Mouse (Mus musculus): ENCODE results near the gene Slc37a3. TPM values are rescaled to one million over a fixed set of nuclear protein-coding genes. Genes with fewer than 3 reads are reported as not detected.

Slc37a3 gene
- polyA plus RNA-seq, 2 experiments = 42.8 to 62.6 TPM

- no peak for DNase-seq (ENCODE audit: low spot score)
- no peak overlapping the region for H3K27ac ChIP-seq (replicated peaks; ENCODE audit: low read depth, low read length)
- H3K9ac ChIP-seq (ENCODE audit: low read depth, low read length, severe bottlenecking) = no peak overlapping the region
- no peaks in the 10 kb centered on the region for H3K27me3 ChIP-seq (ENCODE audit: control insufficient read depth, insufficient read depth, low read length)
- no peaks in the 10 kb centered on the region for H3K4me1 ChIP-seq (ENCODE audit: control insufficient read depth, insufficient read depth, low read length)
- 90% methylated on average over 12 of the region's 12 CpGs for WGBS
- ATAC-seq (ENCODE audit: low FRiP score, low read depth) = no peak
- no peak for TF ChIP-seq POLR2A (IDR thresholded peaks at IDR 0.05; ENCODE audit: borderline replicate concordance, extremely low read depth, insufficient read depth, insufficient read length)
- no peaks in the 10 kb centered on the region for H3K36me3 ChIP-seq (ENCODE audit: control insufficient read depth, insufficient read depth, low read length)
- H3K9me3 ChIP-seq (ENCODE audit: control insufficient read depth, low read length) = no peaks in the 10 kb centered on the region
- no peak overlapping the region for H3K4me3 ChIP-seq (replicated peaks; ENCODE audit: low read length)
- no peak overlapping the region for H3K4me2 ChIP-seq (replicated peaks; ENCODE audit: low read depth, low read length, severe bottlenecking)
Observed at GRCm38 (mm10) chr6:39314461-39314860, 63.0 kb downstream of the Slc37a3 start.

GRCm38 (mm10) chr6:39311786-39312185, 65.7 kb downstream of the Slc37a3 start:
- no peaks in the 10 kb centered on the region for H3K9me3 ChIP-seq (ENCODE audit: control insufficient read depth, low read length)
- DNase-seq (ENCODE audit: low spot score) (no peak), ATAC-seq (ENCODE audit: low FRiP score, low read depth) (no peak)
- H3K4me2 ChIP-seq (replicated peaks; ENCODE audit: low read depth, low read length, severe bottlenecking) = no peak overlapping the region
- no peaks in the 10 kb centered on the region for H3K4me1 ChIP-seq (ENCODE audit: control insufficient read depth, insufficient read depth, low read length)
- H3K36me3 ChIP-seq (ENCODE audit: control insufficient read depth, insufficient read depth, low read length) = no peaks in the 10 kb centered on the region
- H3K27ac ChIP-seq (replicated peaks; ENCODE audit: low read depth, low read length) = no peak overlapping the region
- H3K9ac ChIP-seq (ENCODE audit: low read depth, low read length, severe bottlenecking) = no peak overlapping the region
- H3K27me3 ChIP-seq (ENCODE audit: control insufficient read depth, insufficient read depth, low read length) = no peaks in the 10 kb centered on the region
- H3K4me3 ChIP-seq (replicated peaks; ENCODE audit: low read length) = no peak overlapping the region
- 90% methylated on average over 3 of the region's 3 CpGs for WGBS
- TF ChIP-seq POLR2A (IDR thresholded peaks at IDR 0.05; ENCODE audit: borderline replicate concordance, extremely low read depth, insufficient read depth, insufficient read length) = no peak

- no peak for DNase-seq (ENCODE audit: low spot score)
- no peak overlapping the region for H3K4me3 ChIP-seq (replicated peaks; ENCODE audit: low read length)
- no peaks in the 10 kb centered on the region for H3K9me3 ChIP-seq (ENCODE audit: control insufficient read depth, low read length)
- no peak overlapping the region for H3K9ac ChIP-seq (ENCODE audit: low read depth, low read length, severe bottlenecking)
- H3K4me1 ChIP-seq (ENCODE audit: control insufficient read depth, insufficient read depth, low read length) = no peaks in the 10 kb centered on the region
- H3K4me2 ChIP-seq (replicated peaks; ENCODE audit: low read depth, low read length, severe bottlenecking) = no peak overlapping the region
- ATAC-seq (ENCODE audit: low FRiP score, low read depth) = peak; percentile 52; the same call in 1 of the 2 replicates
- H3K36me3 ChIP-seq (ENCODE audit: control insufficient read depth, insufficient read depth, low read length) = no peaks in the 10 kb centered on the region
- no peak for TF ChIP-seq POLR2A (IDR thresholded peaks at IDR 0.05; ENCODE audit: borderline replicate concordance, extremely low read depth, insufficient read depth, insufficient read length)
- no peak overlapping the region; the same call in 1 of the 2 replicates for H3K27ac ChIP-seq (replicated peaks; ENCODE audit: low read depth, low read length)
- WGBS = 24% methylated on average over 6 of the region's 6 CpGs
- H3K27me3 ChIP-seq (ENCODE audit: control insufficient read depth, insufficient read depth, low read length) = no peaks in the 10 kb centered on the region
Observed at GRCm38 (mm10) chr6:39304371-39304874, 73.1 kb downstream of the Slc37a3 start.

DNA sequence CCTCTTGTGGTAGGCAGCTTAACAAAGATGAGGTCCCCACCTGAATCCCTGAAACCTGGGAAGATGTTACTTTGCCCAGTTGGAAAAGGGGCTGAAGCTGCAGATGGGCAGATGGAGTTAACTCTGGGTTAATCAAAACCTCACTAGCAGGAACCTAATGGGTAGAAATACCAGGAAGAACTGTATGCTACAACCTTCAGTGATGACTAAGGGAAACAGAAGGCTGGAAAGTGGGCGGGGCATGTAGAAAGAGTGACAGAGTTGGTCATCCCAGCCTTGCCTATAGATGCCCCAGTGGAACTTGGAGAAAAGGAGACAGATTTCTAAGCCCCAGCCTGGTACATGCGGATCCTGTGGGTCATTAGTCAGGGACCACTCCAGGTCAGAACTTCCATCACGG, 76.0 kb downstream of the Slc37a3 start:
- TF ChIP-seq POLR2A (IDR thresholded peaks at IDR 0.05; ENCODE audit: borderline replicate concordance, extremely low read depth, insufficient read depth, insufficient read length) = no peak
- Histone ChIP-seq H3K36me3 (ENCODE audit: control insufficient read depth, insufficient read depth, low read length) (no peaks in the 10 kb centered on the region), H3K4me1 (ENCODE audit: control insufficient read depth, insufficient read depth, low read length) (peaks cover 3% of the 10 kb centered on the region; the same call in 1 of the 2 replicates), H3K27me3 (ENCODE audit: control insufficient read depth, insufficient read depth, low read length) (no peaks in the 10 kb centered on the region), H3K4me3 (replicated peaks; ENCODE audit: low read length) (no peak overlapping the region), H3K27ac (replicated peaks; ENCODE audit: low read depth, low read length) (no peak overlapping the region), H3K9me3 (ENCODE audit: control insufficient read depth, low read length) (no peaks in the 10 kb centered on the region), H3K9ac (ENCODE audit: low read depth, low read length, severe bottlenecking) (no peak overlapping the region), H3K4me2 (replicated peaks; ENCODE audit: low read depth, low read length, severe bottlenecking) (no peak overlapping the region)
- no peak for DNase-seq (ENCODE audit: low spot score)
- no peak for ATAC-seq (ENCODE audit: low FRiP score, low read depth)
- WGBS = 80% methylated on average over 3 of the region's 3 CpGs

GRCm38 (mm10) chr6:39297079-39297478, 80.4 kb downstream of the Slc37a3 start:
- Histone ChIP-seq H3K36me3 (ENCODE audit: control insufficient read depth, insufficient read depth, low read length) (no peaks in the 10 kb centered on the region), H3K27me3 (ENCODE audit: control insufficient read depth, insufficient read depth, low read length) (no peaks in the 10 kb centered on the region)

More at GRCm38 (mm10) chr6:39297079-39297478, 80.4 kb downstream of the Slc37a3 start:
- Histone ChIP-seq H3K9me3 (ENCODE audit: control insufficient read depth, low read length) (no peaks in the 10 kb centered on the region), H3K4me3 (replicated peaks; ENCODE audit: low read length) (no peak overlapping the region), H3K9ac (ENCODE audit: low read depth, low read length, severe bottlenecking) (no peak overlapping the region), H3K4me2 (replicated peaks; ENCODE audit: low read depth, low read length, severe bottlenecking) (no peak overlapping the region), H3K27ac (replicated peaks; ENCODE audit: low read depth, low read length) (no peak overlapping the region), H3K4me1 (ENCODE audit: control insufficient read depth, insufficient read depth, low read length) (peaks cover 13% of the 10 kb centered on the region)
- WGBS = 92% methylated on average over 6 of the region's 6 CpGs
- DNase-seq (ENCODE audit: low spot score) = no peak
- no peak for ATAC-seq (ENCODE audit: low FRiP score, low read depth)
- TF ChIP-seq POLR2A (IDR thresholded peaks at IDR 0.05; ENCODE audit: borderline replicate concordance, extremely low read depth, insufficient read depth, insufficient read length) = no peak
